Mouse (Mus musculus) frontal cortex, postnatal 10 days (tissue): ENCODE results near the gene Susd1.

Experiments used
- DNase-seq, 2 experiments: peaks; one replicate each; pipeline ENCODE4 v3.0.0; 2022; ENCODE audit warnings: low spot score in 2 of 2, mixed read lengths in 1 of 2

Gene Susd1

DNA sequence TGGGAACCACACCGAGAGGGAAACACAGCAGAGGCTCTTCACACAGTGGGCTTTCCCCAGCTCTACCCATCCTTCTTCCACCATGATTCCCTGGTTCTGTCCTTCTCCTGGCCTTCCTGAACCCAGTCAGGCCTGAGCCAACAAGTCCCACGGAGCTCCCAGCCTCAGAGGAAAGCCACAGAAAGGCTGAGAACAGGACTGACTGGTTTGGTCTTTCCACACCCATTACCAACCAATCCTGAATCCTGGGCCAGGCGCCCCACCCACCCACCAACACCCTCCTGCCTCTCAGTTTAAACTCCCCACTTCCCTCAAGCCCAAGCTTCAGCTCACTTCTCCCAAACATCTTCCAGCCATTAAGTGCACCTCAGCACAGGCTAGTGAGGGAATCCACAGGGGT is 4.4 kb downstream of the Susd1 start:
- DNase-seq = no peak

DNA sequence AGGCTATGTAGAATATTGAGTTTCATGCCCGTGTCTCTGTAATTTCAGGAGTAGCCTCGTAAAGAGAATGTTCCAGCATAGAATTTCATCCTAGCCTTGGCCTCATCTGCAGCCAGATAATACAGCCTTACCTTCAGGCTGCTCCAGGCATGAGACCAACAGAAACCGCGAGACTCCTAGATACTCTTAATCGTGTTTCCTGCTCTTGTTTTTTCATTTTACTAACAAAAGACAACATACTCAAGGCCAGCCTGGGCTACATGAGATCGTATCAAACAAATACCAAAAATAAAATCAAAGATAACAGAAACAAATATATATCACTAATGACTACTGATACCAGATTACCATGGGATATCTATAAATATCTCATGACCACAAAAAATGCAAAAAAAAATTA is 9.3 kb downstream of the Susd1 start:
- DNase-seq = no peak

DNA sequence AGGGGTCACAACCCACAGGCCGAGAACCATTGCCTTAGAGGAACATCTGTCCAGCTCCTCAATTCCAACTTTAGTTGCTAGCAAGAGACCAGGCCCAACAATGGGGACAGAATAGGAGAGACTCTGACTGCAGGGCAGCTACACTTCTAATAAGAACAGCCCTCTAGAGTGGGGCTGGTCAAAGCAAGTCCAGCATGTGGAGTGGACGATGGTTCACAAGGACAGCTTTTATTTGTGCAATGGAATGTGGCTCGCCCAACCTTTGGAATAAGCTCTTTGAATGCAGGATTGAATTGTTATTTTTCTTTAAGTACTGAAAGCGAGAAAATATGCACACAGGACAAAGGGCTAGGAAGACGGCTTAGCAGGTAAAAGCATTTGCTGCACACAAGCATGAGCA is 12.0 kb downstream of the Susd1 start:
- DNase-seq = no peak

GRCm38 (mm10) chr4:59422808-59423207 is 15.6 kb downstream of the Susd1 start:
- no peak for DNase-seq

DNA sequence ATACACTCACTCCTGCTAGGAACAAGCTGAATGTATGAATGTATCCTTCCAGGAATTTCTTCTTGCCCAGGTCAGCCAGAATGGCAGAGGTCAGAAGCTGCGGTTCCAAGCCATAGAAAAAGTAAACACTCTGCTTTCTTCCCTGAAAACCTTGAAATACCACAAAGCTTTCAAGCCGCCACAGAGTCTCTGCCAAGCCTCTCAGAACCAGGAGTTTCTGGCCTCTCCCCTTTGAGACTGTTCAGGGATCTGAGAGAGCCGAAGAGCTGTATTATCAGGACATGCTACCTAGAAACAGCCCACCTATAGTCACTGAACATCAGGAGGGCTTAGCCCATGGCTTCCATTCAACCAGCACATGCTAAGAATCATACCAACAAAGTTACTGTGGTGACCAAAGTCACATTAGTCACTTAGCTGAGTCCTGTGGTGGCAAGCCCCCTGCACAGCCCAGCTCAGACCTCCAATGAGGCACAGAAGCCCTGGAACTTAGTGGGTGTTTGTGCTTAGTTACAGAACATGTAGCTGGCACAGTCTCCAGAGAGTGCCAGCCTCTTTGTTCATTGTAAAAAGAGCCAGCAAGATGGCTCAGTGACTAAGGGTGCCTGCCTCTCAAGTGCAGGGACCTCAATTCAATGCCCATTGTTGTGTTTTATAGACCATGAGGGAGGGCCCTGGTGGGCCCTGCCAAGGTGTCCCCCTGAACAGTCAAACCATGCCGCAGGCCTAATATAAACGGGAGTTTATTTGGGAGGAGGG is 16.2 kb downstream of the Susd1 start:
- DNase-seq = no peak

- no peak for DNase-seq
These were observed 17.1 kb downstream of the Susd1 start for GRCm38 (mm10) chr4:59421369-59421746.

GRCm38 (mm10) chr4:59420695-59421368 is 17.6 kb downstream of the Susd1 start:
- no peak for DNase-seq

- no peak for DNase-seq
These were observed 19.2 kb downstream of the Susd1 start for GRCm38 (mm10) chr4:59419211-59419610.

DNA sequence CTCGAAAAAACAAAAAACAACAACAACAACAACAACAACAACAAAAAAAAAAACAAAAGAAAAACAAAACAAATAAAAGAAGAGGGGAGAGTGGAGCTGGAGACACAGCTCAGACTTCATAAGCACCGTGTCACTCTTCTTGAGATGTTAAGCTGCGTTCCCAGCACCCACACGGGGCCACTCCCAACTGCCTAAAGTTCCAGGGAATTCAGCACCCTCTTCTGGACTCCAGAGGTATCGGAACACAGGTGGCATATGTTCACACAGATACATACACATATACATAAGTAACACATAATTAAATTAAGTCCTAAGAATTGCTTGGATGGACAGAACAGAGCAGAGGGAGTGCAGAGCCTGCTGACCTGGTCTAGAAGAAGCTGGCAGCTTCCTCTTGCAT is 25.0 kb downstream of the Susd1 start:
- no peak for DNase-seq

GRCm38 (mm10) chr4:59411153-59411552 is 27.3 kb downstream of the Susd1 start:
- no peak for DNase-seq

GRCm38 (mm10) chr4:59407766-59408165 is 30.7 kb downstream of the Susd1 start:
- DNase-seq = no peak

- DNase-seq = peak; percentile 57 to 58
These were observed 34.1 kb downstream of the Susd1 start for GRCm38 (mm10) chr4:59404375-59404774.

DNA sequence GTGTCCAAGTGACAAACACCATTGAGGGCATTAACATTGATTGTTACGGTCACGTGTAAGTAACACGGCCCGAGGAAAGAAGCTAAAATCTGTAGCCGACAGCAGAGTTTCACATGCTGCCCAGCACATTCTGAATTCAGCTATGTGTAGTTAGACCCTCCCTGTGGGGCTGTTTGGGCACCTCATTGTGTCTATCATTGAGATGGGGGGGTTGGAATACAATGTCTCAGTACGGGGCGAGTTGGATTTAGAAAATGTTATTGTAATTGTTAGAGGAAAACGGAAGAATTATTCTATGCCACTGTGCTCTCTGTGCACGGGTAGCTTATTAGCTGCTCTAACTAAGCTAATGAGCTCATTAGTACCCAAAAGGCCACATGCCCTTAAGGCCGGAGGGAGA is 37.5 kb downstream of the Susd1 start:
- no peak for DNase-seq

- DNase-seq = no peak
These were observed 39.1 kb downstream of the Susd1 start for GRCm38 (mm10) chr4:59399343-59399742.

DNA sequence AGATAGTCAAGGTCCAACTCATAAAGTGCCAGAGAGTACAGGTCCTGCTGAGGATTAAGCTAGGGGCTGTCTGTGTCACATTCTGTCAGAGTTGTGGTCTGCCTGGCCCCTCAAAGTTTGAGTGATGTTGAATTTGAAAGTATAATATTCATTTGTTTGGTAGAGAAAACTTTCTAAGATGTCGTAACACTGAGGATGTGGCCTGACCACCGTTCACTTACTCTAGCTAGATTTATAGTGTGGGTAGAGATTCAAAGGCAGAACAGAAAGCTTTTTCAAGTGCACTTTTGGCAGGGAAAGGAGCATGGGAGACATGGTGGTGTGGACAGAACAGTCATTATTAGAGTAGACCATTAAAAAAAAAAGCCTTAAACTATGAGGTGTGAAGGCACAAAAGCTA is 42.9 kb downstream of the Susd1 start:
- DNase-seq = no peak

GRCm38 (mm10) chr4:59394155-59394554 is 44.3 kb downstream of the Susd1 start:
- no peak for DNase-seq

GRCm38 (mm10) chr4:59388447-59389030 is 49.9 kb downstream of the Susd1 start:
- peak in 1 of 2 experiments; percentile 53 for DNase-seq

DNA sequence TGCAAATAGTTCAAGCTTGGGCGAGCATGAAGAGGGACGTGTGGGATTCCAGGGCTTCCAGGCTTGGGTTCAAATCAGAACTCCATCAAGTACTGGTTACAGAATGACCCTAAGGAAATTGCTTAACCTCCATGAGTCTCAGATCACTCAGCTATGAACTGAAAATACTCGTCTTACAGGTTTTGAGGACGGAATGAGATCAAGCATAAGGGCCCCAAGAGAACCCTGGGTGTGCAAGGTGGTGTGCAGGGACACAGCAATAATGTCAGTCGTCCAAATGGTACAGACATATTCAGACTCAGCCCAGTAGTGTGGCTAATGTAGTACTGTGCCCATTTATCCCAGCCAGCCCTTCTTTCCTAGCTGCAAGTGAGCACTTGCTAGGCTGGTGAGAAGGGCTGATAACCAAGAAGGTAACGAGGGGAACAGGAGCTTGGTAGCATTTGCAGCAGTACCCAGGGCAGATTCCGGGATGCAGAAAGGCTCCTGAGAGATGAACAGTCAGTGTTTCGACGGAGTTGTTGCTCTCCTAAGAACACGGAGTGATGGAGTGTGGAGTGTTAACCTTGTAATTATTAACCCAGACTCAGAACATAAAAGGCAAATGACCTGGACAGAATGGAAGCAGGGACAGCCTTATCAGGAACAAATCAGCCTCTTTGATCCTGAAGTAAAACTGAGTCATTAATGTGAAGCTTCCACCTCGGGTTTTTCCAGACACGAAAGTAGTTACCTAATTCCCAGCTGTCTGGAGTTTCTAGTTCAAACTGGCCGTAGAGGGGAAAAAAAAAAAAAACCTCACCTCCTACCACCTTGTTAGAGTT is 50.8 kb downstream of the Susd1 start:
- DNase-seq = no peak

DNA sequence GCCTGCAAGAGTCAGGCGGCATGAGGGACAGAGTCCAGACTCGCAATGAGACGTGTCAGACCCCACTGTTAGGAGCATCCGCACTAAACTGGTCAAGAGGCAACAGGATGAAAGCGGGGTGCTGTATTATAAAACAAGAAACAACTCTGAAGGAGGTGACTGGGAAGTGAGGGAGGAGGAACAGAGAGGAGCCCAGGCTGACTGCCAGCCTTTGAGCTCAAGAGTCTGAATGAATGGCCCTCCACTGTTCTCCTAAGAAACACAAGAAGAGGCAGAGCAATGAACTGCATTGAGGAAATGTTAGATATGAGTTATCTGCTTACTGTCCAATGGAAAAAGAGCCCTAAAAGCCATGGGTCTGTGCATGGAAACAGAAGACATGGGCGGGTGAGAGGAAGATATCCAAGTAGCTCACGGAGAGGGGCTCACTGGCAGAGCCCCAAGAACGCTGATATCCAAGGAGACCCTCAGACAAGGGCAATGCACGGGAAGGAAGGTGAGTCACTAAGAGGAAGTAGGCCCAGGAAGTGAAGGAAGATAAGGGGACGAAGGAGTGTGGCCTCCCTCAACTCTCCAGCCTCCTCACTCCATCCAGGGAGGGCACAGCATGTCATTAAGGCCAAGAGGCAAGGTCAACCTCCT is 53.1 kb downstream of the Susd1 start:
- DNase-seq = no peak

DNA sequence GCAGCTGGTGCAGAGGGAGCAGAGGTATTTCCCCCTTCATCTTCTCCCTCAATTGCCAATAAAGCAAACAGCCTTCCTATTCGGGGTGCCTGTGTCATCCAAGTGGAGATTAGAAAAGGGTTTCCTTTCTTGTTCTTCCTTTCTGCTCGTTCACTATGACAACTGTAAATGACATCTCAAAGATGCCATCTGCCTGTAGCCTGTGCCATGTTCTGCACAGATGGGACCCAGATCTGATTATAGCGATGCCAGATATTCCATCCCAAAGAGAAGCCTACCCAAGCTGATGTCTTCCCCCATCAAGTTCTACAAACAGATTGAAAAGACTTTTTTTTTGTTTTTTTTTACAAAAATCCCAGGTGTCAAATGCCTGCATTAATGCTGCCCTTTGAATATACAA is 54.6 kb downstream of the Susd1 start:
- peak; percentile 39 to 49 for DNase-seq

- DNase-seq = no peak
These were observed 56.3 kb downstream of the Susd1 start for GRCm38 (mm10) chr4:59382131-59382530.
